Mouse (Mus musculus): ENCODE results near the gene Bloc1s2.

- TF ChIP-seq POLR2A (IDR thresholded peaks at IDR 0.05; ENCODE audit: extremely low read depth, insufficient read depth, low read length) = no peak
- no peak for TF ChIP-seq CTCF (IDR thresholded peaks at IDR 0.05; ENCODE audit: extremely low read depth, insufficient read depth, low read length)
These were observed 37.2 kb downstream of the Bloc1s2 start for GRCm38 (mm10) chr19:44108996-44109395.
